Mouse (Mus musculus): ENCODE measurements around the gene Fam208b. TPM values are rescaled to one million over a fixed set of nuclear protein-coding genes. Genes with fewer than 3 reads are reported as not detected.
A peak's percentile ranks its signal among the peaks of the same experiment; 100 is the strongest.
"Not testable (repeated sequence)": the region's sequence is repeated elsewhere in the genome, so short reads cannot be mapped to it uniquely, and the experiment has no call there.

Fam208b gene
- total RNA-seq, 1 experiment from 2014 or later = 46.4 TPM

- ATAC-seq (replicated peaks; ENCODE audit: low read depth, poor library complexity, severe bottlenecking) = peak; percentile 71; the same call in 1 of the 2 replicates
These were observed 20.1 kb downstream of the Fam208b start for GRCm38 (mm10) chr13:3590789-3591188.

DNA sequence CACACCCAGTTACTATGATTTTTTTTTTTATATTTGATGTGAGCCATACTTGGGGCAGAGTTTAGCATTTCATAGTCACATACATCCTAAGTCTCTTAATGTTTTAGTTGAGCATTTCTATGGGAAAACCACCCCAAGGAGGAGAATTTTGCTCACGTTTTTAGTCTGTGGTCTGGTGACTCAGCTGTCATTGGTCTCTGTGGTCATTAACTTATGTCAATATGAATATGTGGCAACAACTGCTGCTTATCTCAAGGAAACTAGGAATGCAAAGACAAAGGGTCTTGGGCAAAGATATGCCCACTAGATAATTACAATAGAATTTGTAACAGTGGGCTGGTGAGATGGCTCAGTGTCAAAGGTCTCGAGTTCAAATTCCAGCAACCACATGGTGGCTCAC is 47.0 kb downstream of the Fam208b start:
- ATAC-seq (replicated peaks; ENCODE audit: low read depth, poor library complexity, severe bottlenecking) = 0 out of 2 replicates have a peak, but pooled peaks have one; percentile 36

DNA sequence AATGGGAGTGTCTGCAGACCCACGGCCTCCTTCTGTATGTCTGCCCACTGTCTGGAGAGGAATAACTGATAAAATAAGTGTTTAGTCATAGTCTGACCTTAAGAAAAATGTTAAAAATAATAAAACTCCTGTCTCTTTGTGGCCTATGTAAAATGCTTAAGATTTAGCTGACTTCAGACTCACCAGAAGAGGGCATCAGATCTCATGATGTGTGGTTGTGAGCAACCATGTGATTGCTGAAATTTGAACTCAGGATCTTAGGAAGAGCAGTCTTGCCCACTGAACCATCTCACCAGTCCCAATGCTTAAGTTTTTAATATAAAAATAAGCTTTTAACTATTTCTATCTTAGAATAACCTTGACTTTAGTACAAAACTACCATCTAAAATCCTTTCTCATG is 47.8 kb downstream of the Fam208b start:
- ATAC-seq (replicated peaks; ENCODE audit: low read depth, poor library complexity, severe bottlenecking) = no peak

DNA sequence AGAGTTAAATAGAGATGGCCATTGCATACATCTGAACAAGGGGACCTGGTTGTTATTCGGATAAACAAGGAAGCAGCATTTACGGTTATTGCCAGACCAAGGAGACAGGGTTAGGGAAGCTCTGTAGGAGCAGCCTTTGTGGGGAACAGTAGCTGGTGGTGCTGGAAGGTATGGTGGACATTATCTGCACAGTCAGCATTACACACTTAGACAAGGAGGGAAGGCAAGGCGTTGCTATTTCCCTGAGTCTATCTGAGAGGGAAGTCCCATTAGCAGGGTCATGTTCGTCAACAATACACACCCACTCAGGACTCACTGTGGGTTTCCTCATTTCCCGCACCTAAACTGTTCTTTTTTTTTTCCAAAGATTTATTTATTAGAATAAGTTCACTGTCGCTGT is 63.1 kb downstream of the Fam208b start:
- ATAC-seq (replicated peaks; ENCODE audit: low read depth, poor library complexity, severe bottlenecking) = no peak

- ATAC-seq (replicated peaks; ENCODE audit: low read depth, poor library complexity, severe bottlenecking) = no peak
These were observed 63.5 kb downstream of the Fam208b start for GRCm38 (mm10) chr13:3547410-3547809.

DNA sequence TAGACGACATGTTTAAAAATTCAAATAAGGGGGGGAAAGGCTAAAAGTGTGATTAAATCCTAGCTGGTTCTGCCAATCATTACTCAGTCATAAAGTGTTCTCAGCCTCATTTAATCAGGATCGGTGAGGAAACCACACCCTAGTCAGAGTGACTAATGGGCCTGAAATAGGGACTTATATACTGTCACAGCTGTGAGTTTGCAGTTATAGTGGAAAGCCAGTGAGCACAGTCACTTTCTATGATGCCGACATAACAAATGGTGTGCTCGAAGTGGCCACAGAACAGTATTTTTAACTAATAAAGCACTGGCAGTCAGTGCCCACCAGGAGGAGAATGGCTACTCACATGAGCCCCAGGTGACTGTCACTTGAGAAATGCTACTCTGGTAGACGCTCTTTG is 66.0 kb downstream of the Fam208b start:
- peak; percentile 70 for ATAC-seq (replicated peaks; ENCODE audit: low read depth, poor library complexity, severe bottlenecking)

DNA sequence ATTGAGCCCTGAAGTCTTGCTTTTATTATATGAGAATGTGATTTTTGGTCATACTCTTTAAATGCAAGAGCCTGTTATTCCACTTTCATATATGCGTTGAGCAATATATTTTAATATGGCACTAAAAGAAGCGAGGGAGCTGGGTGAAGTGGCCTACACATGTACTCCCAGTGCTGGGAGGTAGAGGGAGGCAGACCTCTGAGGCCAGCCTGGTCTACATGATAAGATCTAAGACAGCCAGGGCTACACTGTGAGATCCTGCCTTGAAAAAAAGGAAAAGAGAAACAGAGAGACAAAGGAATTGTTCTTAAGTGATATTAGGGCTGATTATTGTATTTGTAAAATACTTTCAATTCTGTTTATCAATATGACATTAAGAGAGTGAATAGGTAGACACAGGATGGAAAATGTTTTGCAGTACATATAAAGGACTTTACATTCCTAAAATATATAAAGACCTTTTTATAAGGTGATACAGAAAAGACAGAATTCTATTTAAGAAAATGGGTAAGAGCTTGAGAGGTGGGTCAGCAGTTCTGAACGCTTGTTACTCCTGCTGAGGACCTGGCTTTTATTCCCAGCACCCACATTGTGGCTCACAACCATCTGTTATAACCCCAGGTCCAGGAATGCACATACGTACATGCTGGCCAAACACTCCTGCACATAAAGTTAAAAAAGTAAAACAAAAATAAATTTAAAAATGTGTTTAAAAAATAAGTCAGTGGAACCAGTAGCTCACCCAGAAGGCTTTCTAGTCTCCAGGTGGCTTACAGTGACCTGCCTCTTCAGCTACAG is 66.6 kb downstream of the Fam208b start:
- no peak for ATAC-seq (replicated peaks; ENCODE audit: low read depth, poor library complexity, severe bottlenecking)

GRCm38 (mm10) chr13:3541159-3541782 is 69.6 kb downstream of the Fam208b start:
- ATAC-seq (replicated peaks; ENCODE audit: low read depth, poor library complexity, severe bottlenecking) = peak; percentile 40

GRCm38 (mm10) chr13:3540166-3540565 is 70.7 kb downstream of the Fam208b start:
- no peak for ATAC-seq (replicated peaks; ENCODE audit: low read depth, poor library complexity, severe bottlenecking)

DNA sequence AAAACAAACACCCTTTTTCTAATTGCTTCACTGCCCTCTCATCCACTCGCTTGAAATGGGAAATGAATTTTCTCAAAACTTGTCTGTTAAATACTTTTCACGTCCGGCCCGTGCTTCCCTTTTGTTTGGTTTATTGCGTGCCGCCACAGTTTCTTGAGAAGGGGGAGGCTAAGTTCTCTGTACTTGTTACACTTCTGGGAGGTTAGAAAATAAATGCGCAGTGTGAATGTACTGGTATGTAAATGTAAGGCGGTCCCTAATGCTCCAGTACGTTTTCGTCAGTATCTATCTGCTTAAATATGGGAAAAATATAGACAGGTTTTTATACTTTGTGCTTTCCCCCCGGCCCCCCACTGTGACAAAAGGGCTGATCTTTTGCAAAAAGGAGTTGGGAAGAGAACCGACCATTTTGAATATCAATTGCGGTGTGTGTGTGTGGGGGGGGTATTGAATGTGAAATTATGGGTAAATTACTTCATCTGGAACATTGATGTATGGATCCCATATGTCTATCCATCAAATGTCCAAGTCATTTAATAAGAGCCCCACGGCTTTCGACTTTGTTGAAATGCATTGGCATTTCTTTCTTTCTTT is 71.8 kb downstream of the Fam208b start:
- no peak for ATAC-seq (replicated peaks; ENCODE audit: low read depth, poor library complexity, severe bottlenecking)

DNA sequence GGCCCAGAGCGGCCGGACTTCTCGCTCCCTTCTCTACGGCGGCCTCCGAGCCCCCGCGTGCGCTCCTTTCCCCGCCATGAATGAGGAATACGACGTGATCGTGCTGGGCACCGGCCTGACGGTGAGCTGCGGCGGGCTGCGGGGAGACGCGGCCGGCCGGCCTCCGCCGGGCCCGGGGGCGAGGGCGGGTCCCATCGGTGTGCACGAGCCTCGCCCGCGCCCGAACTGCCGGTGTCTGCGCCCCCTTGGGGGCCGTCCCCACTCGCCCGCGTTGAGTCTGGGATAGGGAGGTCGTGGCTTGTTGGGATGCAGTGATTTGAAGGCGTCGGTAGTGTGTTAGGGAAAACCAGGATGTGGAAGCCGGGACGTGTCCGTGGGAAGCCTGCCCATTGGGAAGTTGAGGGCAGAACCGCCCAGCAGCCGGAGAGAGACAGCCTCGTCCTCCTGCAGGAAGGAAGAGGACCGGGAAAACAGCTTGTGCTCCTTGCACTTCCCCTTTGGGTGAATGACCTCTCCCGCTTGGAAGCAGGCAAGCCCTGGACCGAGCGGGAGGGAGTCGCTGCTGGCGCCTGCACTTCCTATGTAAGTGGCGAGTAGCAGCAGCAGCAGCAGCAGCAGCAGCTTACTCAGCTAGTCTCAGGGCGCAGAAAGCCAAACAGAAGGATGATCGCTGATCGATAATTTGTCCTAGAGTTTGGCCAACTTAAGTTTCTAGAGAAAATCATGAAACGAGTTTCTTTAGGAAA is 72.5 kb downstream of the Fam208b start:
- peak; percentile 7; the same call in 1 of the 2 replicates for ATAC-seq (replicated peaks; ENCODE audit: low read depth, poor library complexity, severe bottlenecking)

DNA sequence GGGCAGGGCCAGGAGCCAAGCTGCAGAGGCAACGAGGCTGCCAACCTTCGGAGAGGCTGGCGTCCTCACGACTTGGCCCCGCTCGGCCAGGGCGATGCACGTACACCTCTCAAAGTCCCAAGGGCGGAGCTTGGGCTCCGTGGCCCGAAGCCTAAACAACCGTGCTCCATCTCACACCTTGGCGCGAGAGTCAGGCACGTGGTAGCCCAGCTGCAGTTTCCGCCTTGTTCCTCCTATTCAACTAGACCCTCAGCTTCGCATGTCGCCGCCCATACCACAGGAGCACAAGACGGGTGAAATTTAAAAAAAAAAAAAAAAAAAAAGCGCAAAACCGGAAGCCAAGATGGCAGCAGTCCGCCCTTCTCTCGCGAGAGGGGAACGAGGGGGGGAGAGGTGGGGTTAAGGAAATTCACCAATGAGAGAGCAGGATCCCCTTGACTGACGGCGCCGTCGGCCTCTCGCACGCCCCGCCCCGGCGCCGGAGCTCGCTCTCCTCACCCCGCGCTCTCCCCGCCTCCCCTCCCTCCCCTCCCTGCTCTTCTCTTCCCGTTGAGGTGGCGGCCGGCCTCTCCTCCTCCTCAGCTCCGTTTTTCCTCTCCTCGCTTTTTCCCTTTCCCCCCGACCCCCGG is 73.2 kb downstream of the Fam208b start, which contains the start of gene Gdi2:
TSS of gene Gdi2 (plus strand) at position 470 of the 629 bp plus-strand sequence.
- ATAC-seq (replicated peaks; ENCODE audit: low read depth, poor library complexity, severe bottlenecking) = peak; percentile 91

DNA sequence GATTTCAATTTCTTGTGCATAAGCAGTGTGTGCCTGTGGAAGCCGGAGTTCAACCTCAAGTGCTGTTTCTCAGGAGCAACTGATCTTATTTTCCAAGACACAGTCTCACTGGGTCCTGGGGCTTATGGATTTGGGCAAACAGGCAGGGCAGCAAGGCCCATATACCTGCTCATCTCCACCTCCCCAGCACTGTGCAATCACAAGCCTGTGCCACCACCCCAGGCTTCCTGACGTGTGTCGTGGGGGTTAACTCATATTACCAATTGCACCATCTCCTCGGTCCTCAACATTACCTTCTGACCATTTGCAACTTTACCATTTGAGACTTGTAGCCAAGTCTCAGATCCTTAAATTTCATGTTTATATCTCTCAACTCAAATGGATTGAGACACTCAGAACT is 76.8 kb downstream of the Fam208b start:
- no peak for ATAC-seq (replicated peaks; ENCODE audit: low read depth, poor library complexity, severe bottlenecking)

- ATAC-seq (replicated peaks; ENCODE audit: low read depth, poor library complexity, severe bottlenecking) = no peak
These were observed 78.5 kb downstream of the Fam208b start for GRCm38 (mm10) chr13:3532451-3532850.

- ATAC-seq (replicated peaks; ENCODE audit: low read depth, poor library complexity, severe bottlenecking) = no peak
These were observed 79.1 kb downstream of the Fam208b start for GRCm38 (mm10) chr13:3531692-3532320.

- ATAC-seq (replicated peaks; ENCODE audit: low read depth, poor library complexity, severe bottlenecking) = not testable (repeated sequence)
These were observed 79.7 kb downstream of the Fam208b start for GRCm38 (mm10) chr13:3531176-3531575.

- no peak for ATAC-seq (replicated peaks; ENCODE audit: low read depth, poor library complexity, severe bottlenecking)
These were observed 80.5 kb downstream of the Fam208b start for GRCm38 (mm10) chr13:3530451-3530850.

- ATAC-seq (replicated peaks; ENCODE audit: low read depth, poor library complexity, severe bottlenecking) = peak; percentile 98
These were observed 84.6 kb downstream of the Fam208b start for GRCm38 (mm10) chr13:3526328-3526727.

DNA sequence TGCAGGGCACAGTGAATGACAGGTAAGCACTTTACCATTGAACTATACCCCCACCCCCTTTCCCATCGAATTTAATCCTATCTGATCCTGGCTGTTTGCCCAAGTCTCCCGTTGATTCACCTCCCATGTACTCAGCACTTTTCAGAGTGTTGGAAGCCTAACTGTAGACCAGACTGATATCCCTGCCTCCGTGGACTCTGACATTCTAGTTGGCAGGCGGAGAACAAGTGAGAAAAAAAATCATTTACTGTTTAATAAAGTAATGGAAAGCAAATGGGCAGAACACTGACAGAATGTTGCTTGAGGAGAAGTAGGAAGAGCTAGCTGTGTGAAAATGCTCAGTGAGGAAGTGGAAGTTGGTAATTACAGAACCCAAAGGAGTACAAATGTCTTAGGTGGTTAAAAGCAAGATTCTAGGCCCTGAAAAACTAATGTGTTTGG is 85.3 kb downstream of the Fam208b start:
- peak; percentile 20; the same call in 1 of the 2 replicates for ATAC-seq (replicated peaks; ENCODE audit: low read depth, poor library complexity, severe bottlenecking)
